Mouse (Mus musculus) small intestine, adult 2 months (tissue): ENCODE measurements around the gene Rasal2.

ENCODE experiments used
- CTCF ChIP-seq: fragments of 200-500 bp; IDR thresholded peaks from 2 replicates; pipeline ENCODE4 v1.5.1; 2012; ENCODE audit warnings: low read depth, mild to moderate bottlenecking, control low read depth, inconsistent platforms, low read length, moderate library complexity, mixed read lengths; ENCODE audit not compliant: insufficient replicate concordance, insufficient read length; ENCODE audit errors: extremely low read depth
- POLR2A ChIP-seq: fragments of 200-500 bp; IDR thresholded peaks from 2 replicates; pipeline ENCODE4 v1.6.1; 2012; ENCODE audit warnings: low read depth, mild to moderate bottlenecking, control low read depth, inconsistent platforms, low read length, moderate library complexity

- TF ChIP-seq CTCF, result no peak
- no peak for TF ChIP-seq POLR2A
Observed at GRCm38 (mm10) chr1:157232372-157232771, 180.0 kb downstream of the Rasal2 start.
